34 mouse cellular contexts compared by ENCODE assay signal in genomic region chr8:105648929-105649328, GRCm38 (mm10). TPM values are rescaled to one million over a fixed set of nuclear protein-coding genes. Genes with fewer than 3 reads are reported as not detected.
"Had no signal": no experiment of that assay in that cellular context is flagged by ENCODE, and none has a peak within 500 bp of the region (broad histone marks: within the 10 kb centered on the region; RNA-seq: fewer than 3 reads in every experiment).

No protein-coding gene starts in this region.

- H3K27me3 ChIP-seq: hindbrain, embryonic 12.5 days; intestine, embryonic 15.5 days; limb, embryonic 13.5 days; limb, embryonic 15.5 days; liver, embryonic 12.5 days had no signal

- DNase-seq: gastrocnemius, adult 2 months; gastrocnemius, postnatal 10 days; gastrocnemius, postnatal 25 days; heart, adult 2 months; heart, postnatal 10 days; heart, postnatal 4 days; kidney, adult 18-20 months; kidney, adult 8-10 months; kidney, postnatal 10 days; kidney, postnatal 25 days; kidney, postnatal 4 days; left cerebral cortex, postnatal 4 days had no signal

- H3K9ac ChIP-seq: hindbrain, embryonic 12.5 days; hindbrain, embryonic 14.5 days; intestine, embryonic 15.5 days; limb, embryonic 13.5 days; limb, embryonic 15.5 days; liver, embryonic 12.5 days; liver, embryonic 14.5 days had no signal

- H3K4me1 ChIP-seq: hindbrain, embryonic 10.5 days; hindbrain, embryonic 12.5 days; intestine, embryonic 15.5 days; limb, embryonic 13.5 days; limb, embryonic 15.5 days had no signal

- H3K4me3 ChIP-seq: gastrocnemius, adult 2 months; heart, adult 2 months; hindbrain, embryonic 10.5 days; hindbrain, embryonic 12.5 days; intestine, embryonic 15.5 days; layer of hippocampus, adult 2 months; left cerebral cortex, adult 2 months; limb, embryonic 13.5 days; limb, embryonic 15.5 days; liver, embryonic 12.5 days had no signal

- ATAC-seq: hindbrain, embryonic 16.5 days; inflammation-experienced regulatory T-cells, adult 6 months; intestine, embryonic 15.5 days; intestine, postnatal 0 days; liver, embryonic 12.5 days had no signal

- H3K9me3 ChIP-seq: hindbrain, embryonic 10.5 days; hindbrain, embryonic 12.5 days; intestine, embryonic 15.5 days; limb, embryonic 13.5 days; limb, embryonic 15.5 days; liver, embryonic 12.5 days had no signal

- H3K4me2 ChIP-seq: heart, embryonic 11.5 days; hindbrain, embryonic 12.5 days; hindbrain, embryonic 14.5 days; intestine, embryonic 15.5 days; limb, embryonic 13.5 days; limb, embryonic 15.5 days; liver, embryonic 12.5 days had no signal

- H3K27ac ChIP-seq: gastrocnemius, adult 2 months; heart, adult 2 months; hindbrain, embryonic 10.5 days; hindbrain, embryonic 12.5 days; hindbrain, embryonic 14.5 days; intestine, embryonic 15.5 days; layer of hippocampus, adult 2 months; left cerebral cortex, adult 2 months; limb, embryonic 13.5 days; limb, embryonic 15.5 days; liver, embryonic 12.5 days; liver, embryonic 14.5 days had no signal

RNA-seq across cellular contexts. Expression of gene Agrp, which starts 11.7 kb away (rescaled TPM):
- total RNA-seq: granulocyte monocyte progenitor cell, adult 5-6 weeks; heart, adult 2 months; heart, postnatal 10 days; heart, postnatal 25 days; heart, postnatal 4 days; layer of hippocampus, adult 2 months; layer of hippocampus, postnatal 10 days; layer of hippocampus, postnatal 25 days; left cerebral cortex, adult 2 months; left cerebral cortex, postnatal 25 days; left cerebral cortex, postnatal 4 days; liver, adult 2 months had no signal
- polyA plus RNA-seq: heart, embryonic 16.5 days; liver, adult 2 months; liver, embryonic 12.5 days; liver, embryonic 16.5 days had no signal
